Mouse (Mus musculus): Measurements from ENCODE around the gene Gpld1. TPM values are rescaled to one million over a fixed set of nuclear protein-coding genes. Genes with fewer than 3 reads are reported as not detected.
A peak's percentile ranks its signal among the peaks of the same experiment; 100 is the strongest.

Gpld1 gene
- polyA plus RNA-seq, 1 experiment = 0.13 TPM

DNA sequence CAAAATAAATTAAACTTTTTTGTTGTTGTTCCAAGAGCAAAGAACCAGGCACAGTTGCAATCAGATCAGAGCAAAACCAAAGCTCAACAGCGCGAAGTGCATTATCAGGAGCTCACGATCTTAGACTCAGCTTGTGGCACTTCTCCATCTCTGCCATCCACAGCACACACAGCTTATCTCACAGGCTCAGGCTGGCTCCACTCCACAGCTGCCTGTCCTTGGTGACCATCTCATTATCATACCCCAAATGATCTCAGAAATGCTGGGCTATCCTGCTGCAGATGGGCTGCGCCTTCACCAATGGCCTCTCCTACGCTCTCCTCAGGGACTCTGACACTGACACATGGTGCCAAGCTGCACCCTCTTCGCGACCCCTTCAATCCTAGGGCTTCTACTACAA, 9.8 kb upstream of the Gpld1 start:
- no peaks in the 10 kb centered on the region for H3K36me3 ChIP-seq (ENCODE audit: control insufficient read depth, insufficient read depth, low read length)
- no peak for DNase-seq (ENCODE audit: low read depth in 1 of 2, low spot score in 2 of 2)
- H3K27me3 ChIP-seq (ENCODE audit: control insufficient read depth, insufficient read depth, low read length) = peaks cover 4% of the 10 kb centered on the region
- no peak for TF ChIP-seq POLR2A (IDR thresholded peaks at IDR 0.05; ENCODE audit: low read depth, low read length)
- no peak for TF ChIP-seq CTCF (IDR thresholded peaks at IDR 0.05; ENCODE audit: extremely low read depth, insufficient read depth, insufficient read length, insufficient replicate concordance)
- WGBS = 74% methylated on average over 7 of the region's 7 CpGs
- no peak overlapping the region for H3K27ac ChIP-seq (ENCODE audit: insufficient read depth, low read length)
- peaks cover 3% of the 10 kb centered on the region; the same call in 1 of the 2 replicates for H3K4me1 ChIP-seq (ENCODE audit: control insufficient read depth, insufficient read depth, insufficient read length)
- no peak overlapping the region for H3K4me3 ChIP-seq (ENCODE audit: extremely low read depth, insufficient read depth, insufficient read length)

DNA sequence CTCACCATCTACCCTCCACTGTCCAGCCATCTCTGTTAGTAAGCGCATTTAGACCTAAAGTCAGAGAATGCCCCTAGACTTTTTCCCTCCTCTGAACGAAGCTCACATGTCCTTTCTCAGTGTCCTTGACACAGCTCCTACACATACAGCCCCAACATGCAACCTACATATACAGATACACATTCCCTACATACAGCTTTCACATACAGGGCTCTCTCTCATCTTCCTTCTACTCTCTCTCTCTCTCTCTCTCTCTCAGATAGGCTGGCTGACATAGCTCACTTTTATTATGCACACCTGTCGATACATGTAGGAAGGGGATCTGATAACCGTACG, 6.2 kb upstream of the Gpld1 start:
- Histone ChIP-seq H3K4me1 (ENCODE audit: control insufficient read depth, insufficient read depth, insufficient read length) (peaks cover 3% of the 10 kb centered on the region; the same call in 1 of the 2 replicates), H3K36me3 (ENCODE audit: control insufficient read depth, insufficient read depth, low read length) (no peaks in the 10 kb centered on the region), H3K27ac (ENCODE audit: insufficient read depth, low read length) (no peak overlapping the region), H3K27me3 (ENCODE audit: control insufficient read depth, insufficient read depth, low read length) (peaks cover 4% of the 10 kb centered on the region), H3K4me3 (ENCODE audit: extremely low read depth, insufficient read depth, insufficient read length) (no peak overlapping the region; the same call in 1 of the 2 replicates)
- TF ChIP-seq POLR2A (IDR thresholded peaks at IDR 0.05; ENCODE audit: low read depth, low read length) = no peak
- TF ChIP-seq CTCF (IDR thresholded peaks at IDR 0.05; ENCODE audit: extremely low read depth, insufficient read depth, insufficient read length, insufficient replicate concordance) = no peak
- no peak for DNase-seq (ENCODE audit: low read depth in 1 of 2, low spot score in 2 of 2)
- WGBS = 57% methylated on average over 5 of the region's 5 CpGs

GRCm38 (mm10) chr13:24937108-24937838, 5.7 kb upstream of the Gpld1 start, which contains the start of gene Aldh5a1:
Aldh5a1 (minus strand) TSS chr13:24937661.
- Histone ChIP-seq H3K36me3 (ENCODE audit: control insufficient read depth, insufficient read depth, low read length) (no peaks in the 10 kb centered on the region), H3K4me3 (ENCODE audit: extremely low read depth, insufficient read depth, insufficient read length) (peak within 1 kb of the TSS; percentile 67), H3K27ac (ENCODE audit: insufficient read depth, low read length) (no peak within 1 kb of the TSS), H3K27me3 (ENCODE audit: control insufficient read depth, insufficient read depth, low read length) (peaks cover 4% of the 10 kb centered on the region), H3K4me1 (ENCODE audit: control insufficient read depth, insufficient read depth, insufficient read length) (peaks cover 3% of the 10 kb centered on the region; the same call in 1 of the 2 replicates)
- no peak for TF ChIP-seq POLR2A (IDR thresholded peaks at IDR 0.05; ENCODE audit: low read depth, low read length)
- TF ChIP-seq CTCF (IDR thresholded peaks at IDR 0.05; ENCODE audit: extremely low read depth, insufficient read depth, insufficient read length, insufficient replicate concordance) = no peak
- WGBS = 1% methylated on average over 75 of the region's 75 CpGs
- peak in 1 of 2 experiments; percentile 31 for DNase-seq (ENCODE audit: low read depth in 1 of 2, low spot score in 2 of 2)

DNA sequence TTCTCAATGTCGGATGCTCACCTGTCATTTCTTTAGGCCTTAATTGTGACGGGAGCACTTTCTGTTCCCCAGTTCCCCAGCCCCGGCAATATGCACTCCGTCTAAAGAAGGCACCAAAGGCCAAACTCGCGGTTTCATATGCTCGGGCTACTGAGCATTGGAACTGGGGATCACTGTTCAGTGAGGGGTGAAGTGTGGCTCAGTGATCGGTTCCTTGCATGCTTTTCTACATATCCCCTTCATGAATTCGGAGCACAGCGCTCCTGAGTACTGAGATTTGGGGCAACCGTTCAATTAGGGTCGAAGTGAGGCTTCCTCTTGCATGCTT, 5.1 kb upstream of the Gpld1 start:
- Histone ChIP-seq H3K27me3 (ENCODE audit: control insufficient read depth, insufficient read depth, low read length) (peaks cover 4% of the 10 kb centered on the region), H3K27ac (ENCODE audit: insufficient read depth, low read length) (no peak overlapping the region), H3K36me3 (ENCODE audit: control insufficient read depth, insufficient read depth, low read length) (no peaks in the 10 kb centered on the region), H3K4me1 (ENCODE audit: control insufficient read depth, insufficient read depth, insufficient read length) (peaks cover 3% of the 10 kb centered on the region; the same call in 1 of the 2 replicates), H3K4me3 (ENCODE audit: extremely low read depth, insufficient read depth, insufficient read length) (peak overlapping the region; percentile 67)
- TF ChIP-seq CTCF (IDR thresholded peaks at IDR 0.05; ENCODE audit: extremely low read depth, insufficient read depth, insufficient read length, insufficient replicate concordance) (no peak), POLR2A (IDR thresholded peaks at IDR 0.05; ENCODE audit: low read depth, low read length) (no peak)
- WGBS = 13% methylated on average over 12 of the region's 12 CpGs
- DNase-seq (ENCODE audit: low read depth in 1 of 2, low spot score in 2 of 2) = no peak

GRCm38 (mm10) chr13:24938683-24939082, 4.3 kb upstream of the Gpld1 start:
- Histone ChIP-seq H3K27ac (ENCODE audit: insufficient read depth, low read length) (no peak overlapping the region), H3K4me3 (ENCODE audit: extremely low read depth, insufficient read depth, insufficient read length) (no peak overlapping the region), H3K4me1 (ENCODE audit: control insufficient read depth, insufficient read depth, insufficient read length) (peaks cover 3% of the 10 kb centered on the region; the same call in 1 of the 2 replicates), H3K36me3 (ENCODE audit: control insufficient read depth, insufficient read depth, low read length) (no peaks in the 10 kb centered on the region), H3K27me3 (ENCODE audit: control insufficient read depth, insufficient read depth, low read length) (peaks cover 4% of the 10 kb centered on the region)
- TF ChIP-seq POLR2A (IDR thresholded peaks at IDR 0.05; ENCODE audit: low read depth, low read length) (no peak), CTCF (IDR thresholded peaks at IDR 0.05; ENCODE audit: extremely low read depth, insufficient read depth, insufficient read length, insufficient replicate concordance) (peak; percentile 63; the same call in 1 of the 2 replicates)
- DNase-seq (ENCODE audit: low read depth in 1 of 2, low spot score in 2 of 2) = peak; percentile 15 to 48
- 24% methylated on average over 9 of the region's 9 CpGs for WGBS

GRCm38 (mm10) chr13:24939472-24939871, 3.5 kb upstream of the Gpld1 start:
- Histone ChIP-seq H3K4me3 (ENCODE audit: extremely low read depth, insufficient read depth, insufficient read length) (no peak overlapping the region), H3K27me3 (ENCODE audit: control insufficient read depth, insufficient read depth, low read length) (peaks cover 4% of the 10 kb centered on the region), H3K27ac (ENCODE audit: insufficient read depth, low read length) (no peak overlapping the region), H3K36me3 (ENCODE audit: control insufficient read depth, insufficient read depth, low read length) (no peaks in the 10 kb centered on the region), H3K4me1 (ENCODE audit: control insufficient read depth, insufficient read depth, insufficient read length) (peaks cover 3% of the 10 kb centered on the region; the same call in 1 of the 2 replicates)
- 87% methylated on average over 9 of the region's 9 CpGs for WGBS
- TF ChIP-seq POLR2A (IDR thresholded peaks at IDR 0.05; ENCODE audit: low read depth, low read length) = no peak
- no peak for TF ChIP-seq CTCF (IDR thresholded peaks at IDR 0.05; ENCODE audit: extremely low read depth, insufficient read depth, insufficient read length, insufficient replicate concordance)
- no peak for DNase-seq (ENCODE audit: low read depth in 1 of 2, low spot score in 2 of 2)

GRCm38 (mm10) chr13:24943303-24943702, 351 bp downstream of the Gpld1 start:
- no peak for TF ChIP-seq CTCF (IDR thresholded peaks at IDR 0.05; ENCODE audit: extremely low read depth, insufficient read depth, insufficient read length, insufficient replicate concordance)
- no peak for TF ChIP-seq POLR2A (IDR thresholded peaks at IDR 0.05; ENCODE audit: low read depth, low read length)
- H3K36me3 ChIP-seq (ENCODE audit: control insufficient read depth, insufficient read depth, low read length) = no peaks in the 10 kb centered on the region
- H3K4me1 ChIP-seq (ENCODE audit: control insufficient read depth, insufficient read depth, insufficient read length) = no peaks in the 10 kb centered on the region
- H3K27me3 ChIP-seq (ENCODE audit: control insufficient read depth, insufficient read depth, low read length) = no peaks in the 10 kb centered on the region
- no peak overlapping the region for H3K27ac ChIP-seq (ENCODE audit: insufficient read depth, low read length)
- DNase-seq (ENCODE audit: low read depth in 1 of 2, low spot score in 2 of 2) = no peak
- no peak overlapping the region for H3K4me3 ChIP-seq (ENCODE audit: extremely low read depth, insufficient read depth, insufficient read length)
- WGBS = 76% methylated on average over 8 of the region's 8 CpGs
